Mouse (Mus musculus): ENCODE measurements around the gene Rfx1. TPM values are rescaled to one million over a fixed set of nuclear protein-coding genes. Genes with fewer than 3 reads are reported as not detected.

Rfx1 gene
- 10 to 100 TPM; 94.6 to 95.5 TPM for total RNA-seq (2023)

DNA sequence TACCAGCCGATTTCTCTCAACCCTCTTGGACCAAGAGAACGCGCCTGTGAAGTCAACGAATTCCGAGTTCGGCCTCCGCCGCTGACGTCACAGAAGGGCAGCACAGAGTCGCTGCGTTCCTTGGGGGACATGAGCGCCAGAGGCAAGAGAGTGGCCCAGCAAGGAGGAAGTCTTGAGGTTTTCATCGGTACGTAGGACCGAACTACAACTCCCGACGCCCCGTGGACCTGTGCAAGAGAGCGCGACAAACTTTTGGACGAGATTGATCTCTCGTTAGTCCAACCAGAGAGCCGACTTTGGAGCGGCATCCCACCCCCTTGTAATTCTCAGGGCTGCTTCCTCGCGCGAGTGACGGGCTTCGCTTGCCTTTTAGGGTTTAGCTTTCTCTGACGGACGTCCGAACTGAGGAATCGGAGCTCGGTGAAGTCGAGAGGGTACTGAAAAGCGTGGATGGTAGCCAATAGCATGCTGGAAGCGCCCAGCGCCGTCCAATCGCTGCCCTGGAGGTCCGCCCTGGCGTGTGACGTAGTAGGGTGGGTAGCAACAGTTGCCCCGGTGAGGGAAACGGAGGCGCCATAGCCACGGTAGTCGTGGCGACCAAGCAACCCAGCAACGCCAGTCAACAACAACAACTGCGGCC lies at the start of gene Rfx1:
TSS of gene Rfx1 (plus strand) at position 544 of the 640 bp plus-strand sequence.

GRCm38 (mm10) chr8:84021096-84021495 lies 45.5 kb upstream of the Rfx1 start, which contains the start of gene Palm3:
Gene Palm3, plus strand, starts transcription at chr8:84021471.

DNA sequence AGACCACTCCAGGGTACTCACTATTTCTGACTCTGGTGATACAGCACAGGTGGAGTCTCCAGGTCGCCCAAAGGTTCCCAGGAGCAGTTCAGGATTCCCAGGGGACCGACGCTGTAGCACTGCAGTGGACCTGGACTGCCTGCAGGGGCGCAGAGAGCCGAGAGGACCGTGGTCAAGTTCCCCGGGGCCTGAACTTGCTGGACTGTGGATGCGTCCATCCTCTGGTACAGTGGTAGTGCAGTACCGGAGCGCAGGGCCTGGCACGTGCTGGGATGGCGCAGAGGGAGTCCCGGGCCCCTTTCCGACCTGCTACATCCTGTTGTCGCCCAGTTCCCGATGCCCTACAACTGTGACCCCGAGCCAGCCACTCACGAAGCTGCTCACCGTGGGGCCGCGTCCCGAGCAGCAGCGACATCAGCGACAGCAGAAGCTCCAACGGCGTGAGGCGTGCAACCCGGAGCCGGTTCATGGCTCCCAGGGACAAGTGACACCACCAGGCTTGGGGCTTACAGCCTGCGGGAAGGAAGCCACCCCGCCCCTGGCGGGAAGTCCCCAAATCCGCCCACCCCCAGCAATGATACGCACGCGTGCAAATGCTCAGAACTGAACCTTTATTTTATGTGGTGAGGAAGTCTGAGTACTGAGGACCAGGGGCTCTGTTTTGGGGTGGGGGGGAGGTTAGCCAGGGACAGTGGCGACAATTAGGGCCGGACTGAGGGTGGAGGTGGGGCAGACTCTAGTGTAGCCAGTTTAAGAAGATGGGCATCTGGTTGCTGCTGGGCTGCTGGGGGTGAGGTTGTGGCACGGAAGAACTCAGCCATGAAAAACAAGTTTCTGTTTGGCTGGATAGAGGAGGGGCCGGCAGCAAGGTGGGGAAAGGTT lies 24.3 kb upstream of the Rfx1 start, which contains the start of gene Il27ra:
TSS of gene Il27ra (minus strand) at position 524 of the 882 bp plus-strand sequence.

DNA sequence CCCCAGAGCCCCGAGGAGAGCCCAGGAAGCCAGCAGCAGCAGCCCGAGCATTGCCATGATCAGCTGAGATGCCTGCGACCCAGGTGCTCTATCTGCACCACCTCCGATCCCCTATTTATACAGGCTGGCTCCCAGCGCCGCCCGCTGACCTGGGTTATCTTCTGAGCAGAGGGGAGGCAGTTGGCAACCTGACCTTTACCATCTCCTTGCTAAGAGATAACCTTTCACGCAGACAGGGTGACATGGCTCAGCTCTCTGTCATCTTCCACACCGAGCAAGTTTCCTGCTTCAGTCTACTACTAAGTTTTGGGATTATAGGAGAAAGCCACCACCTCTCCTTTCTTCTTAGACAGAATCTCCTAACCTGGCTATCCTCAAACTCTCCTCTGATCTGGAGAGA lies 21.7 kb upstream of the Rfx1 start, which contains the start of gene Rln3:
TSS of gene Rln3 (minus strand) at position 101 of the 400 bp plus-strand sequence.

DNA sequence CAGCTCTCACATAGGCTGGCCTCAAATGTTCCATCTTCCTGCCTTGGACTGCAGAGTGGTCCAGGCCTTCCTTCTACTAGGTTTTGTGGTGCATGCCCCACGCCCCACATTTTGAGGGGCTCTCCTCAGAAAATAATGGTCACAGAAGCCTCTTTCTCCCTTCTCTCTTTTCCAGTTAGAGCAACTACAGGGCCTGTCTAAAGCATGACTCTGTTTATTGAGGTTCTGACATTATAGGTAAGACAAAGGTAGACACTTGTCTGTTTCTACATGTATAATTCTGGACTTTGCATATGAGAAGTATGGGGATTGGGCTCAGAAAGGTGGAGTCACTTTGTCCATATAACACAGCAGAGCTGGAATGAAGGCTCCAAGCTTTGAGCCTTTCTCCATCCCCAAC lies 1.6 kb upstream of the Rfx1 start, which contains the start of gene Gm10643:
TSS of gene Gm10643 (minus strand) at position 101 of the 400 bp plus-strand sequence.

DNA sequence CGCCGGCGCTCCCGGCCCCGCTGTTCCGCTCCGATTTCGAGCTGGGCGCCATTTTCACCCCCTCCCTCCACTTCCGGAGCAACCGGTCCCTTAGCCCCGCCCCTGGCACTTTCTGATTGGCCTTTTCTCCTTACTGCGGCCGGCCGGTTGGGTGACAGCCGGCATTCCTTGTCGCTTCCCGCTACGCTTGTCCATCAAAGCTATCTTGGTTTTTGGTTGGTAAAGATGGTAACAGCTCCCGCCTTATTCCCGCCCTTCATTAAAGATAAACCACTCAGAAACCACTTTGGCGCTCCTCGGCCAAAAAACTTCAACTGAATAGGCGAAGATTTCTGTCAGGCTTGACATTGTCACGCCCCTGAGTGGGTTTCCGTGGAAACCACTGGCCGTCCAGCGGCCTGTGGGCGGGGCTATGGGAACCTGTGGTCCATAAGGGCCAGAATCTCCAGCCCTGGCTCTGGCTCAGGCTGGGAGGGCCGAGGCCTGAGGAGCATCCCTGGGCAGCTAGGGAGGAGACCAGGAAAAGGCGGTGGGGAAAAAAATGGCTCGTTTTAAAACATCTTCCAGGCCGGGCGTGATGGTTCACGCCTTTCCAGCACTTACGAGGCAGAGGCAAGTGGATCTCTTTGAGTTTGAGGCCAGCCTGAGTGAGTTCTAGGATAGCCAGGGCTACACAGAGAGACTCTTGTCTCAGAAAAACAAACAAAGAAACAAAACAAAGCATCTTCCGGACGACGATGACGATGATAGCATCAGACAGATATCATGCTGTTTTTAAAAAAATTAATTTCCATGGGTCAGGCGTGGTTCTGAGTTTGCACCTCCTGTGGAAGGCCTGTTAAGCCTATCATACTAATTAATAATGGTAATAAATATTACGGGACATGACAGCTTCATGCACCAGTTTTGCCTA lies 38.3 kb downstream of the Rfx1 start, which contains the start of gene Dcaf15:
TSS of gene Dcaf15 (minus strand) at position 72 of the 913 bp plus-strand sequence.

DNA sequence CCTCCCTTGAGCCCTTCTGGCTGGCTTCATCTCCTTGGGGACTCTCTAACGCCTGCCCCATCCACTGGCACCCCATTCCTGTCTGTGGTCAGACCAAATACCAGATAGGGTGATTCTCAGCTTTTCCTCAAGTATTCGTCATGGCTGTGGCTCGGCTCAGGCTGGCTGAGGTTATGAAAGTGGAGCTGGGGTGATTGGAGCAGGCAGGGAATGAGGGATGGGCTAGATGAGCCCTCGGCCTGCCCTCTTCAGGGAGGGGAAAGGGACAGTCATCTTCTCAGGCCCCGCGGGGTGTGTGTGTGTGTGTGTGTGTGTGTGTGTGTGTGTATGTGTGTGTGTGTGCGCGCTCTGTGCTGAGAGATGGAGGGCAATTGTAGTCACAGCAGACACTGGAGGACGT lies 59.0 kb downstream of the Rfx1 start, which contains the start of gene Podnl1:
TSS of gene Podnl1 (plus strand) at position 334 of the 400 bp plus-strand sequence.

Other genes starting within 250 kb of the Rfx1 start
- gene Adgrl1, start 166.7 kb upstream of the Rfx1 start, total RNA-seq (2023) = 10 to 100 TPM; 68.1 to 74.6 TPM
- gene Gm10644, start 111.6 kb upstream of the Rfx1 start, total RNA-seq (2023) = 1 to 10 TPM in 1 of 2 experiments, under 1 TPM in 1; 0.98 to 1.2 TPM
- gene Asf1b, start 111.3 kb upstream of the Rfx1 start, total RNA-seq (2023) = 10 to 100 TPM in 1 of 2 experiments, 1 to 10 TPM in 1; 9.5 to 12.8 TPM
- gene Prkaca, start 93.8 kb upstream of the Rfx1 start, total RNA-seq (2023) = 10 to 100 TPM; 38.9 to 43.0 TPM
- gene Samd1, start 69.2 kb upstream of the Rfx1 start, total RNA-seq (2023) = 10 to 100 TPM; 47.5 to 55.7 TPM
- gene 1700067K01Rik, start 65.3 kb upstream of the Rfx1 start, total RNA-seq (2023) = under 1 TPM; 0.87 to 0.89 TPM
- not detected for gene 2210011C24Rik, start 54.7 kb upstream of the Rfx1 start, total RNA-seq (2023)
- gene Palm3, start 45.4 kb upstream of the Rfx1 start, total RNA-seq (2023) = not detected
- gene Il27ra, start 24.2 kb upstream of the Rfx1 start, total RNA-seq (2023) = 100 to 1,000 TPM; 284 to 309 TPM
- gene Rln3, start 21.8 kb upstream of the Rfx1 start, total RNA-seq (2023) = 1 to 10 TPM; 2.7 to 3.2 TPM
- gene Gm10643, start 1.7 kb upstream of the Rfx1 start, total RNA-seq (2023) = 1 to 10 TPM; 1.9 to 2.1 TPM
- 10 to 100 TPM; 61.4 to 66.8 TPM for gene Dcaf15, start 37.9 kb downstream of the Rfx1 start, total RNA-seq (2023)
- 10 to 100 TPM; 12.2 to 24.2 TPM for gene Podnl1, start 59.2 kb downstream of the Rfx1 start, total RNA-seq (2023)
- gene Cc2d1a, start 81.1 kb downstream of the Rfx1 start, total RNA-seq (2023) = 10 to 100 TPM; 34.1 to 37.3 TPM
- gene 4930432K21Rik, start 81.2 kb downstream of the Rfx1 start, total RNA-seq (2023) = 1 to 10 TPM; 2.0 to 4.1 TPM
- not detected for gene Nanos3, start 118.4 kb downstream of the Rfx1 start, total RNA-seq (2023)
- 10 to 100 TPM; 25.0 to 26.5 TPM for gene Zswim4, start 170.2 kb downstream of the Rfx1 start, total RNA-seq (2023)
- 100 to 1,000 TPM; 166 to 169 TPM for gene D8Ertd738e, start 182.9 kb downstream of the Rfx1 start, total RNA-seq (2023)
- 10 to 100 TPM; 38.4 to 42.1 TPM for gene Mri1, start 190.5 kb downstream of the Rfx1 start, total RNA-seq (2023)
- gene Ccdc130, start 203.5 kb downstream of the Rfx1 start, total RNA-seq (2023) = 10 to 100 TPM; 21.3 to 22.5 TPM